Mouse (Mus musculus) ES-Bruce4 (cell line): ENCODE results near the gene Siae.

Source experiments
- CTCF ChIP-seq: IDR thresholded peaks from one replicate; pipeline ENCODE4 v1.8.1; 2011; ENCODE audit warnings: low read depth, low read length
- EP300 ChIP-seq: IDR thresholded peaks from 2 replicates; pipeline ENCODE4 v1.6.1; 2011; ENCODE audit warnings: low read depth, low read length; ENCODE audit not compliant: insufficient read depth
- POLR2A ChIP-seq: IDR thresholded peaks from one replicate; pipeline ENCODE4 v1.8.1; 2011; ENCODE audit warnings: low read length; ENCODE audit not compliant: insufficient read depth

DNA sequence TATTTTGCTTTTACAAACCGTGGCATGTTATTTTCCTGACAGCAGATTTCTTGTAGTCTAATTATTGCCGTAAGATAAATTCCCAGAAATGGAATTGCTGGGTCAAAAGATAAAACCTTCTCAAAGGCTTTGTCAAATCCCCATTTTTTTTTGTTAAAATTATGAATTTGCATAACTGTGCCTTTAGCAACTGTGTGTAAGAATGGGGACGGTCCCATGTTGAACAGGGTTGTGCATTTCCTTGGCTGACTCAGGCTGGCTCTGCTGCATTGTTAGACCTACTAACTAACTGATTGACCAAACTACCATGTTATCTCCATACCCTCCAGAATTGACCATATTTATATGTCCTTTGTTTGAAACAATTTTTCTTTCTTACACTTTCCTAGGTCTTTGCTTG is 78.8 kb downstream of the Siae start:
- TF ChIP-seq CTCF = no peak
- no peak for TF ChIP-seq POLR2A
- no peak for TF ChIP-seq EP300
